In the genomic region with DNA sequence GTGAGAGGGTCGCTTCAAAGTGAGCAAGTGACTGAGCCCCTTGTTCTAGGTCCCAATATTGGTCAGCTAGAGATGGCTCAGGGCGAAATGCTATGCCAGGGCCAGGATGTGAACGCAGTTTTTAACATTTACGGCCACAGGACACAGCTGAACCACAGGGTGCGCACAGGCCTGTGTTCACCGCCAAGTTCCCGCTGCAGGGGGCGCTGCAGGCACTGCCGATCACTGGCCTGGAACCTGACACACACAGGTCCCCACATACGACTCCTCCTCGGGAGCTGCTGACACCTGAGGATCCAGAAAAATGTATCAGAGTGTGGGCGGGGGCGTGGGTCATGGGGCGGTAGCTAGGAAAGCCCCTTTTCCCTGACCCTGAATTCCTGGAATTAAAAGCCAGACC, we compare ENCODE assay signal across 18 mouse cellular contexts. TPM values are rescaled to one million over a fixed set of nuclear protein-coding genes. Genes with fewer than 3 reads are reported as not detected.
DNase-seq lines count a peak whose midpoint lies in the region; TF ChIP-seq lines count a peak whose summit lies in the region.
"Had no signal": no experiment of that assay in that cellular context is flagged by ENCODE, and none has a peak within 500 bp of the region (broad histone marks: within the 10 kb centered on the region; RNA-seq: fewer than 3 reads in every experiment).

No protein-coding gene starts in this region.

- DNase-seq in cerebellum, postnatal 10 days = peak; percentile 40 to 42
- DNase-seq in cerebellum, adult 11 months = no peak
- no peak for DNase-seq in left cerebral cortex, adult 2 months (ENCODE audit: extremely low spot score in 1 of 2, low spot score in 2 of 2)
- DNase-seq in left cerebral cortex, adult 9 months (ENCODE audit: low spot score in 2 of 2) = no peak
- DNase-seq in 3134 (ENCODE audit: extremely low read depth, insufficient read length, low spot score) (peak; percentile 71), ZHBTc4 (ENCODE audit: low read depth, low spot score) (peak; percentile 34)
- DNase-seq in frontal cortex, adult 2 months (ENCODE audit: extremely low spot score in 1 of 2, low spot score in 1 of 2) = no peak
- DNase-seq in natural killer cell, adult 2 months (ENCODE audit: low spot score in 2 of 2) = no peak
- DNase-seq: heart, adult 11 months; heart, postnatal 14 days; left cerebral cortex, postnatal 4 days; lung, adult 18-20 months had no signal

- intact Hi-C loops in left cerebral cortex, adult 2 months (cut with DNase I) = no loop called here

- TF ChIP-seq CTCF in left cerebral cortex, adult 2 months (IDR thresholded peaks at IDR 0.05) = peak; percentile 11

- H3K27ac ChIP-seq in left cerebral cortex, adult 2 months = no peak overlapping the region
- H3K27ac ChIP-seq: forebrain, embryonic 13.5 days; midbrain, embryonic 12.5 days had no signal

- H3K4me3 ChIP-seq in left cerebral cortex, adult 2 months = no peak overlapping the region
- H3K4me3 ChIP-seq: forebrain, embryonic 13.5 days; midbrain, embryonic 12.5 days had no signal

RNA-seq across cellular contexts. Expression of gene Krt81, which starts 4.3 kb away (rescaled TPM):
- total RNA-seq in left cerebral cortex, adult 2 months (2021) = not detected
- not detected in 2 replicates for polyA plus RNA-seq in frontal cortex, adult 2 months (2012; rRNA removed)
- total RNA-seq: heart, postnatal 14 days; left cerebral cortex, postnatal 4 days had no signal
- polyA plus RNA-seq: C2C12; embryonic facial prominence, embryonic 14.5 days; forebrain, embryonic 13.5 days; intestine, embryonic 14.5 days; midbrain, embryonic 12.5 days; neural tube, embryonic 11.5 days had no signal

RNA-seq across cellular contexts. Expression of gene Krt88, which starts 11.7 kb away (rescaled TPM):
- total RNA-seq in left cerebral cortex, adult 2 months (2021) = not detected
- not detected in 2 replicates for polyA plus RNA-seq in frontal cortex, adult 2 months (2012; rRNA removed)
- total RNA-seq: heart, postnatal 14 days; left cerebral cortex, postnatal 4 days had no signal
- polyA plus RNA-seq: C2C12; embryonic facial prominence, embryonic 14.5 days; forebrain, embryonic 13.5 days; intestine, embryonic 14.5 days; midbrain, embryonic 12.5 days; neural tube, embryonic 11.5 days had no signal

RNA-seq across cellular contexts. Expression of gene Krt86, which starts 14.0 kb away (rescaled TPM):
- total RNA-seq in left cerebral cortex, adult 2 months (2021) = not detected
- 0.10 TPM in 1 of 2 replicates, not detected in the other for polyA plus RNA-seq in frontal cortex, adult 2 months (2012; rRNA removed)
- total RNA-seq: heart, postnatal 14 days; left cerebral cortex, postnatal 4 days had no signal
- polyA plus RNA-seq: C2C12; forebrain, embryonic 13.5 days; midbrain, embryonic 12.5 days; neural tube, embryonic 11.5 days had no signal

RNA-seq across cellular contexts. Expression of gene Krt87, which starts 20.7 kb away (rescaled TPM):
- total RNA-seq in left cerebral cortex, adult 2 months (2021) = under 1 TPM in 1 of 2 experiments, not detected in 1; 0.14 TPM
- polyA plus RNA-seq in frontal cortex, adult 2 months (2012; rRNA removed) = 0.10 and 0.13 TPM in 2 replicates
- total RNA-seq: heart, postnatal 14 days had no signal
- polyA plus RNA-seq: C2C12; forebrain, embryonic 13.5 days; intestine, embryonic 14.5 days; neural tube, embryonic 11.5 days had no signal

RNA-seq across cellular contexts. Expression of gene Krt83, which starts 32.0 kb away (rescaled TPM):
- total RNA-seq in left cerebral cortex, adult 2 months (2021) = not detected
- polyA plus RNA-seq in frontal cortex, adult 2 months (2012; rRNA removed) = not detected in 2 replicates
- total RNA-seq: heart, postnatal 14 days; left cerebral cortex, postnatal 4 days had no signal
- polyA plus RNA-seq: C2C12; forebrain, embryonic 13.5 days; intestine, embryonic 14.5 days; midbrain, embryonic 12.5 days; neural tube, embryonic 11.5 days had no signal

Comparison
In these comparisons a context has a peak if more than half of its experiments do, and no peak if none do; other contexts are left out.
1. DNase-seq: peak in cerebellum, postnatal 10 days (2 of 2), 3134 (single experiment) and ZHBTc4 (single experiment); none in cerebellum, adult 11 months (single experiment), left cerebral cortex, adult 2 months (0 of 2), left cerebral cortex, adult 9 months (0 of 2), frontal cortex, adult 2 months (0 of 2) and natural killer cell, adult 2 months (0 of 2).